Mouse (Mus musculus): Measurements from ENCODE around the gene Kcnn1. TPM values are rescaled to one million over a fixed set of nuclear protein-coding genes. Genes with fewer than 3 reads are reported as not detected.

Gene Kcnn1
- total and polyA plus RNA-seq, 3 experiments = 0.03 to 0.22 TPM; not detected in 1

- H3K4me1 ChIP-seq (ENCODE audit: insufficient read depth, low read depth, low read length) = no peaks in the 10 kb centered on the region; the same call in none of the 2 replicates
- H3K9me3 ChIP-seq (replicated peaks) = no peaks in the 10 kb centered on the region
- peaks cover 25% of the 10 kb centered on the region for H3K27me3 ChIP-seq (ENCODE audit: insufficient read depth, low read length)
- ATAC-seq (ENCODE audit: extremely low read depth, insufficient number of reproducible peaks, low FRiP score, poor library complexity, severe bottlenecking) = no peak
- no peak overlapping the region for H3K4me3 ChIP-seq (ENCODE audit: low read depth, low read length)
- no peaks in the 10 kb centered on the region for H3K36me3 ChIP-seq (replicated peaks)
- no peak for TF ChIP-seq CTCF (IDR thresholded peaks at IDR 0.05; ENCODE audit: low read depth, low read length)
- no peak for TF ChIP-seq GATA1 (IDR thresholded peaks at IDR 0.05; ENCODE audit: borderline replicate concordance, low read length)
- TF ChIP-seq GATA2 (IDR thresholded peaks at IDR 0.05; ENCODE audit: borderline replicate concordance, low read depth, low read length) = no peak
- TF ChIP-seq POLR2AphosphoS5 (IDR thresholded peaks at IDR 0.05; ENCODE audit: insufficient replicate concordance, low read depth, low read length) = no peak
- no peak for TF ChIP-seq TAL1 (conservative IDR thresholded peaks at IDR 0.05; ENCODE audit: low read depth, low read length)
- no peak for DNase-seq (ENCODE audit: low spot score)
Observed at GRCm38 (mm10) chr8:70880546-70880945, 17.5 kb upstream of the Kcnn1 start.

GRCm38 (mm10) chr8:70880126-70880525 lies 17.1 kb upstream of the Kcnn1 start:
- no peaks in the 10 kb centered on the region; the same call in none of the 2 replicates for H3K4me1 ChIP-seq (ENCODE audit: insufficient read depth, low read depth, low read length)
- H3K36me3 ChIP-seq (replicated peaks) = no peaks in the 10 kb centered on the region
- TF ChIP-seq TAL1 (conservative IDR thresholded peaks at IDR 0.05; ENCODE audit: low read depth, low read length) = no peak
- no peak for TF ChIP-seq POLR2AphosphoS5 (IDR thresholded peaks at IDR 0.05; ENCODE audit: insufficient replicate concordance, low read depth, low read length)
- no peak for TF ChIP-seq GATA2 (IDR thresholded peaks at IDR 0.05; ENCODE audit: borderline replicate concordance, low read depth, low read length)
- TF ChIP-seq GATA1 (IDR thresholded peaks at IDR 0.05; ENCODE audit: borderline replicate concordance, low read length) = no peak
- TF ChIP-seq CTCF (IDR thresholded peaks at IDR 0.05; ENCODE audit: low read depth, low read length) = no peak
- ATAC-seq (ENCODE audit: extremely low read depth, insufficient number of reproducible peaks, low FRiP score, poor library complexity, severe bottlenecking) = no peak
- peaks cover 25% of the 10 kb centered on the region for H3K27me3 ChIP-seq (ENCODE audit: insufficient read depth, low read length)
- no peak overlapping the region for H3K4me3 ChIP-seq (ENCODE audit: low read depth, low read length)
- DNase-seq (ENCODE audit: low spot score) = no peak
- no peaks in the 10 kb centered on the region for H3K9me3 ChIP-seq (replicated peaks)

GRCm38 (mm10) chr8:70879500-70879899 lies 16.4 kb upstream of the Kcnn1 start:
- no peak overlapping the region for H3K4me3 ChIP-seq (ENCODE audit: low read depth, low read length)
- no peaks in the 10 kb centered on the region for H3K9me3 ChIP-seq (replicated peaks)
- H3K36me3 ChIP-seq (replicated peaks) = no peaks in the 10 kb centered on the region
- no peak for TF ChIP-seq GATA1 (IDR thresholded peaks at IDR 0.05; ENCODE audit: borderline replicate concordance, low read length)
- ATAC-seq (ENCODE audit: extremely low read depth, insufficient number of reproducible peaks, low FRiP score, poor library complexity, severe bottlenecking) (no peak), DNase-seq (ENCODE audit: low spot score) (no peak)
- H3K27me3 ChIP-seq (ENCODE audit: insufficient read depth, low read length) = peaks cover 25% of the 10 kb centered on the region
- H3K4me1 ChIP-seq (ENCODE audit: insufficient read depth, low read depth, low read length) = peaks cover under 1% of the 10 kb centered on the region

GRCm38 (mm10) chr8:70878178-70878577 lies 15.1 kb upstream of the Kcnn1 start:
- Histone ChIP-seq H3K27me3 (ENCODE audit: insufficient read depth, low read length) (peaks cover 25% of the 10 kb centered on the region), H3K4me3 (ENCODE audit: low read depth, low read length) (no peak overlapping the region), H3K9me3 (replicated peaks) (no peaks in the 10 kb centered on the region), H3K36me3 (replicated peaks) (no peaks in the 10 kb centered on the region), H3K4me1 (ENCODE audit: insufficient read depth, low read depth, low read length) (peaks cover 8% of the 10 kb centered on the region)
- no peak for ATAC-seq (ENCODE audit: extremely low read depth, insufficient number of reproducible peaks, low FRiP score, poor library complexity, severe bottlenecking)
- TF ChIP-seq TAL1 (conservative IDR thresholded peaks at IDR 0.05; ENCODE audit: low read depth, low read length) (no peak), POLR2AphosphoS5 (IDR thresholded peaks at IDR 0.05; ENCODE audit: insufficient replicate concordance, low read depth, low read length) (no peak), GATA1 (IDR thresholded peaks at IDR 0.05; ENCODE audit: borderline replicate concordance, low read length) (no peak), GATA2 (IDR thresholded peaks at IDR 0.05; ENCODE audit: borderline replicate concordance, low read depth, low read length) (no peak), CTCF (IDR thresholded peaks at IDR 0.05; ENCODE audit: low read depth, low read length) (no peak)
- DNase-seq (ENCODE audit: low spot score) = no peak

GRCm38 (mm10) chr8:70876382-70876781 lies 13.3 kb upstream of the Kcnn1 start:
- Histone ChIP-seq H3K27me3 (ENCODE audit: insufficient read depth, low read length) (peaks cover 25% of the 10 kb centered on the region), H3K9me3 (replicated peaks) (no peaks in the 10 kb centered on the region), H3K36me3 (replicated peaks) (peaks cover 8% of the 10 kb centered on the region), H3K4me1 (ENCODE audit: insufficient read depth, low read depth, low read length) (peaks cover 21% of the 10 kb centered on the region), H3K4me3 (ENCODE audit: low read depth, low read length) (no peak overlapping the region)
- DNase-seq (ENCODE audit: low spot score) = no peak
- TF ChIP-seq TAL1 (conservative IDR thresholded peaks at IDR 0.05; ENCODE audit: low read depth, low read length) (no peak), POLR2AphosphoS5 (IDR thresholded peaks at IDR 0.05; ENCODE audit: insufficient replicate concordance, low read depth, low read length) (no peak), GATA1 (IDR thresholded peaks at IDR 0.05; ENCODE audit: borderline replicate concordance, low read length) (no peak), GATA2 (IDR thresholded peaks at IDR 0.05; ENCODE audit: borderline replicate concordance, low read depth, low read length) (no peak), CTCF (IDR thresholded peaks at IDR 0.05; ENCODE audit: low read depth, low read length) (no peak)
- no peak for ATAC-seq (ENCODE audit: extremely low read depth, insufficient number of reproducible peaks, low FRiP score, poor library complexity, severe bottlenecking)

GRCm38 (mm10) chr8:70874441-70874840 lies 11.4 kb upstream of the Kcnn1 start:
- ATAC-seq (ENCODE audit: extremely low read depth, insufficient number of reproducible peaks, low FRiP score, poor library complexity, severe bottlenecking) (no peak), DNase-seq (ENCODE audit: low spot score) (no peak)
- peaks cover 11% of the 10 kb centered on the region for H3K27me3 ChIP-seq (ENCODE audit: insufficient read depth, low read length)
- TF ChIP-seq GATA2 (IDR thresholded peaks at IDR 0.05; ENCODE audit: borderline replicate concordance, low read depth, low read length) (no peak), TAL1 (conservative IDR thresholded peaks at IDR 0.05; ENCODE audit: low read depth, low read length) (no peak), GATA1 (IDR thresholded peaks at IDR 0.05; ENCODE audit: borderline replicate concordance, low read length) (no peak), CTCF (IDR thresholded peaks at IDR 0.05; ENCODE audit: low read depth, low read length) (no peak), POLR2AphosphoS5 (IDR thresholded peaks at IDR 0.05; ENCODE audit: insufficient replicate concordance, low read depth, low read length) (no peak)
- no peak overlapping the region for H3K4me3 ChIP-seq (ENCODE audit: low read depth, low read length)
- peaks cover 24% of the 10 kb centered on the region for H3K36me3 ChIP-seq (replicated peaks)
- H3K4me1 ChIP-seq (ENCODE audit: insufficient read depth, low read depth, low read length) = peaks cover 34% of the 10 kb centered on the region
- no peaks in the 10 kb centered on the region for H3K9me3 ChIP-seq (replicated peaks)
